Mouse (Mus musculus): Measurements from ENCODE around the gene Zfp423. TPM values are rescaled to one million over a fixed set of nuclear protein-coding genes. Genes with fewer than 3 reads are reported as not detected.
"Not testable (repeated sequence)": the region's sequence is repeated elsewhere in the genome, so short reads cannot be mapped to it uniquely, and the experiment has no call there.

Zfp423 gene
- polyA plus RNA-seq, 1 experiment: 2.7 TPM

DNA sequence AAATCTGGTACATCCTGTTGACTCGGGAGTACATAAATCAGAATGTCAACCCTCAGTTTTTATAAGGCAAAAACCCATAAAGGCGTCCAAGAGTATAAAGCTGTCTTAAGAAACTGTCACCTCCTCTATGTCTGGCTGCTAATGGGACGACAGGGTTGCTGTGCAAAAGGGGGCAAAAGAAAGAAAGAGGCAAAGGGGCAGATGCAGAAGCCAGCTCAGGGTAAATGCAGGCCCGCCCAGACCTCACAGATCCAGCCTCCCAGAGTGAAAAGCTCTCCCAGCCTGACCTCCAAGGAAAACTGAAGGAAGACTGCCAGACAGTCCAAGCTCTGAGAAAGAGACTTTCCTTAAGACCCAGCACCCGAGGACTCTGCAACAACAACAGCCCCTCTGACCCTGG, 97.7 kb downstream of the Zfp423 start:
- H3K4me3 ChIP-seq (ENCODE audit: control insufficient read depth, insufficient read depth, low read length): no peak overlapping the region
- no peaks in the 10 kb centered on the region for H3K36me3 ChIP-seq (ENCODE audit: control insufficient read depth, insufficient read depth, low read length)
- TF ChIP-seq CTCF (IDR thresholded peaks at IDR 0.05; ENCODE audit: borderline replicate concordance, control insufficient read depth, extremely low read depth, insufficient read depth, low read length, poor library complexity): no peak
- TF ChIP-seq POLR2A (IDR thresholded peaks at IDR 0.05; ENCODE audit: control insufficient read depth, extremely low read depth, insufficient read depth, low read length, poor library complexity): no peak
- WGBS: 52% methylated on average over 5 of the region's 5 CpGs
- no peak overlapping the region for H3K27ac ChIP-seq (ENCODE audit: control insufficient read depth, insufficient read depth, low read length)
- no peaks in the 10 kb centered on the region for H3K4me1 ChIP-seq (replicated peaks; ENCODE audit: control insufficient read depth, insufficient read depth, low read length)
- no peaks in the 10 kb centered on the region for H3K27me3 ChIP-seq (ENCODE audit: control insufficient read depth, insufficient read depth, low read length)
- no peak for DNase-seq

DNA sequence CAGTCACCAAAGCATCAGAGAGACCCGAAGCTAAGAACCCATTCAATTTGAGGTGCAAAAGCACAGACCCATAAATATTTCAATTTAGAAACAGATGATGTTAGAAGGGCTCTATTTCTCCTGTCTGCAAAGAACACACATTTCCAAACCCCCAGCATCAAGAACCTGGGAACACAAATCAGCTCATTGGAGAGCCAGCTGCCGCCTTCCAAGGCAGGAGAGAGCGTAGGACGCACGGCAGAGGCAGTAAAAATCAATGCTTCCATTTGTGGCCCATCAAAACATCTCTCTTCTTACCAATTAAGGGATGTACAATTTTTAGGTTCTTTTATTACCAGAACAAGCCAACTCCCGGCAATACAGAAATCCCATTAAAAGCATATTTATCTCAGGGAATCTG, 98.5 kb downstream of the Zfp423 start:
- TF ChIP-seq CTCF (IDR thresholded peaks at IDR 0.05; ENCODE audit: borderline replicate concordance, control insufficient read depth, extremely low read depth, insufficient read depth, low read length, poor library complexity) (no peak), POLR2A (IDR thresholded peaks at IDR 0.05; ENCODE audit: control insufficient read depth, extremely low read depth, insufficient read depth, low read length, poor library complexity) (no peak)
- WGBS: 92% methylated on average over 6 of the region's 6 CpGs

DNA sequence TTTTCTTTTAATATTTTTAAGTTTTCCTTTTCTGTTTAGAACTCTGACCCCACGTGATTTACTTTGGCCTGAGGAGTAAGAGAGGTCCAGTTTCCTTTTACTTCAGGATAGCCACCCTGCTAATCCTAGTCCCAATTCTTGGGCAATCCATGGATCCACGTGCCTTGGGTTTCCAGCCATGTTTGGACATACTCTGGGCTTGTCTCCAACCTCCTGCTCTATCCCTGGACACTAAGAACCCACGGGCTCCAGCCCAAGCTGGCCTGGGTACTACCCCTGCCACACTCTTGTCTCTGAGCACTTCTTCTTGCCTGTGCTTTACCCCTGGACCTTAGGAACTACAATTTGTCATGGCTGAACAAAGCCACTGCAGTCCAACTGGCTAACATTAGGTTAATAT, 107.5 kb downstream of the Zfp423 start:
- Histone ChIP-seq H3K4me1 (replicated peaks; ENCODE audit: control insufficient read depth, insufficient read depth, low read length) (no peaks in the 10 kb centered on the region), H3K4me3 (ENCODE audit: control insufficient read depth, insufficient read depth, low read length) (no peak overlapping the region), H3K27me3 (ENCODE audit: control insufficient read depth, insufficient read depth, low read length) (no peaks in the 10 kb centered on the region), H3K36me3 (ENCODE audit: control insufficient read depth, insufficient read depth, low read length) (no peaks in the 10 kb centered on the region), H3K27ac (ENCODE audit: control insufficient read depth, insufficient read depth, low read length) (no peak overlapping the region)
- WGBS: 75% methylated on average over 3 of the region's 3 CpGs
- no peak for TF ChIP-seq CTCF (IDR thresholded peaks at IDR 0.05; ENCODE audit: borderline replicate concordance, control insufficient read depth, extremely low read depth, insufficient read depth, low read length, poor library complexity)
- TF ChIP-seq POLR2A (IDR thresholded peaks at IDR 0.05; ENCODE audit: control insufficient read depth, extremely low read depth, insufficient read depth, low read length, poor library complexity): no peak
- DNase-seq: no peak

More for the DNA sequence above, 98.5 kb downstream of the Zfp423 start:
- H3K4me3 ChIP-seq (ENCODE audit: control insufficient read depth, insufficient read depth, low read length): no peak overlapping the region
- no peaks in the 10 kb centered on the region for H3K4me1 ChIP-seq (replicated peaks; ENCODE audit: control insufficient read depth, insufficient read depth, low read length)
- H3K36me3 ChIP-seq (ENCODE audit: control insufficient read depth, insufficient read depth, low read length): no peaks in the 10 kb centered on the region
- no peaks in the 10 kb centered on the region for H3K27me3 ChIP-seq (ENCODE audit: control insufficient read depth, insufficient read depth, low read length)
- no peak overlapping the region for H3K27ac ChIP-seq (ENCODE audit: control insufficient read depth, insufficient read depth, low read length)
- no peak for DNase-seq

DNA sequence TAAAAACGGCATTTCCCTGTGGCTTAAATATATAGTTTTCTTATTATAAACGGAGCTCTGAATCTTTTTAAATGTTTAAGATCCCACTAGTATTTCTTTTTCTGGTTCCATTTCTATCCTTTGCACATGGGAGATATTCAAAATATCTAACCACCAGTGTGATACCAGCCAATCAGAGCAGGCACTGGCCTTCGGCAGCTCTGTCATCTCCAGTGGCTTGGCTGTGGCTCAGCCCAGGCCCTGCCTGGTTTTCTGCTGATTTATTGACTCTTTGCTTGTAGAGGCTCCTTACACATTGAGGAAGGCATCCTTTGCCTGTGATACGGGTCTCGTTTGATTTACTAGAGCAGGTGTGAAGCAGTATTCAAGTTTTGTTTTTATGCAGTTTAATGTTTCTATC, 108.0 kb downstream of the Zfp423 start:
- H3K4me3 ChIP-seq (ENCODE audit: control insufficient read depth, insufficient read depth, low read length): no peak overlapping the region
- WGBS: 87% methylated on average over 5 of the region's 5 CpGs
- DNase-seq: no peak
- H3K27me3 ChIP-seq (ENCODE audit: control insufficient read depth, insufficient read depth, low read length): no peaks in the 10 kb centered on the region
- no peak for TF ChIP-seq CTCF (IDR thresholded peaks at IDR 0.05; ENCODE audit: borderline replicate concordance, control insufficient read depth, extremely low read depth, insufficient read depth, low read length, poor library complexity)
- TF ChIP-seq POLR2A (IDR thresholded peaks at IDR 0.05; ENCODE audit: control insufficient read depth, extremely low read depth, insufficient read depth, low read length, poor library complexity): no peak
- H3K4me1 ChIP-seq (replicated peaks; ENCODE audit: control insufficient read depth, insufficient read depth, low read length): no peaks in the 10 kb centered on the region
- no peaks in the 10 kb centered on the region for H3K36me3 ChIP-seq (ENCODE audit: control insufficient read depth, insufficient read depth, low read length)
- H3K27ac ChIP-seq (ENCODE audit: control insufficient read depth, insufficient read depth, low read length): no peak overlapping the region

GRCm38 (mm10) chr8:87848836-87849235, 110.6 kb downstream of the Zfp423 start:
- H3K4me1 ChIP-seq (replicated peaks; ENCODE audit: control insufficient read depth, insufficient read depth, low read length): no peaks in the 10 kb centered on the region
- H3K36me3 ChIP-seq (ENCODE audit: control insufficient read depth, insufficient read depth, low read length): no peaks in the 10 kb centered on the region
- TF ChIP-seq CTCF (IDR thresholded peaks at IDR 0.05; ENCODE audit: borderline replicate concordance, control insufficient read depth, extremely low read depth, insufficient read depth, low read length, poor library complexity) (no peak), POLR2A (IDR thresholded peaks at IDR 0.05; ENCODE audit: control insufficient read depth, extremely low read depth, insufficient read depth, low read length, poor library complexity) (no peak)
- no peak for DNase-seq
- no peak overlapping the region for H3K27ac ChIP-seq (ENCODE audit: control insufficient read depth, insufficient read depth, low read length)
- H3K27me3 ChIP-seq (ENCODE audit: control insufficient read depth, insufficient read depth, low read length): no peaks in the 10 kb centered on the region
- no peak overlapping the region for H3K4me3 ChIP-seq (ENCODE audit: control insufficient read depth, insufficient read depth, low read length)
- WGBS: 87% methylated on average over 5 of the region's 5 CpGs

- no peak overlapping the region for H3K27ac ChIP-seq (ENCODE audit: control insufficient read depth, insufficient read depth, low read length)
- DNase-seq: no peak
- no peaks in the 10 kb centered on the region for H3K36me3 ChIP-seq (ENCODE audit: control insufficient read depth, insufficient read depth, low read length)
- H3K27me3 ChIP-seq (ENCODE audit: control insufficient read depth, insufficient read depth, low read length): no peaks in the 10 kb centered on the region
- H3K4me1 ChIP-seq (replicated peaks; ENCODE audit: control insufficient read depth, insufficient read depth, low read length): no peaks in the 10 kb centered on the region
- 92% methylated on average over 6 of the region's 6 CpGs for WGBS
- no peak for TF ChIP-seq CTCF (IDR thresholded peaks at IDR 0.05; ENCODE audit: borderline replicate concordance, control insufficient read depth, extremely low read depth, insufficient read depth, low read length, poor library complexity)
- no peak for TF ChIP-seq POLR2A (IDR thresholded peaks at IDR 0.05; ENCODE audit: control insufficient read depth, extremely low read depth, insufficient read depth, low read length, poor library complexity)
- H3K4me3 ChIP-seq (ENCODE audit: control insufficient read depth, insufficient read depth, low read length): no peak overlapping the region
These were observed 111.6 kb downstream of the Zfp423 start for GRCm38 (mm10) chr8:87847796-87848195.

DNA sequence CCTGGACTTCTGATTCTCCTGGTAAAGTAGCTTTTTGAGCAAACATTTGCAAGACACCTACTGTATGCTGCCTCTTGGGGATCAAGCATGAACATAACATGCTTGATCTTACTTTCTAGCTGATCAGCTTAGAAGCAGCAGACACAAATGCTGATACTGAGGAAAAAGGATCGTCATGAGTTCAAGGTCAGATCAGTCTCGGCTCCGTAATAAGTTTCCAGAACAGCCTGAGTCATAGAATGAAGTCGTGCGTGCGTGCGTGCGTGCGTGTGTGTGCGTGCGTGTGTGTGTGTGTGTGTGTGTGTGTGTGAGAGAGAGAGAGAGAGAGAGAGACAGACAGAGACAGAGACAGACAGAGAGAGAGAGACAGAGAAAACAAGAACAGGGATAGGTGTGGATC, 117.3 kb downstream of the Zfp423 start:
- not testable (repeated sequence) for H3K36me3 ChIP-seq (ENCODE audit: control insufficient read depth, insufficient read depth, low read length); H3K4me3 ChIP-seq (ENCODE audit: control insufficient read depth, insufficient read depth, low read length); H3K4me1 ChIP-seq (replicated peaks; ENCODE audit: control insufficient read depth, insufficient read depth, low read length); DNase-seq; H3K27ac ChIP-seq (ENCODE audit: control insufficient read depth, insufficient read depth, low read length); H3K27me3 ChIP-seq (ENCODE audit: control insufficient read depth, insufficient read depth, low read length)
- 88% methylated on average over 11 of the region's 11 CpGs for WGBS
